Mouse (Mus musculus) adrenal gland, postnatal 10 days (tissue): ENCODE measurements at regions not wholly inside any gene's neighbourhood (a gene's known extent, or its start where the extent isn't known, plus 50 kb on each side); places are given as distances from the start of the nearest gene placed in this dataset.

Source experiments
- DNase-seq: peaks from one replicate; pipeline ENCODE4 v3.0.0; 2021; ENCODE audit warnings: mixed read lengths

DNA sequence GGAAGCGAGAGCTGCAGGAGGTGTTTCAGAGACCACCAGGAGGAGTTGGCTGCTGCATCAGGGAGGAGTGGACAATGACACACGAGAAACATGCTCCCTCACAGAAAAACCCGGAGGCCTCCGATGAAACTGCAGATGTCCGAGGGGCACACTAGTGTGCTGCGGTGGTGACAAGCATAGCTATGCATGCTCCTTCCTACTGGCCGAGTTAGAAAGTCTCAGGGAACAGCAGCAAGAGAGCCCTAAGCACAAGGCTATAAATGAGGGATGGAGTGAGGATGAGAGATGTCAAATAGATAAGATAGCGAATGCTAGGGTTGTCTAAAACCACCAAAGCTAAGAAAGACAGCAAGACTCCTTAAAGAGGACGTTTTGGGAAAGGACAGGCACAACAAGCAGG is 328.4 kb upstream of the Adgrl2 start:
- DNase-seq = no peak

- DNase-seq = no peak
Observed at GRCm38 (mm10) chr3:149314258-149314657, 323.9 kb upstream of the Adgrl2 start.

- no peak for DNase-seq
Observed at GRCm38 (mm10) chr3:149313217-149313616, 322.9 kb upstream of the Adgrl2 start.

GRCm38 (mm10) chr3:149311576-149311975 is 321.2 kb upstream of the Adgrl2 start:
- no peak for DNase-seq

DNA sequence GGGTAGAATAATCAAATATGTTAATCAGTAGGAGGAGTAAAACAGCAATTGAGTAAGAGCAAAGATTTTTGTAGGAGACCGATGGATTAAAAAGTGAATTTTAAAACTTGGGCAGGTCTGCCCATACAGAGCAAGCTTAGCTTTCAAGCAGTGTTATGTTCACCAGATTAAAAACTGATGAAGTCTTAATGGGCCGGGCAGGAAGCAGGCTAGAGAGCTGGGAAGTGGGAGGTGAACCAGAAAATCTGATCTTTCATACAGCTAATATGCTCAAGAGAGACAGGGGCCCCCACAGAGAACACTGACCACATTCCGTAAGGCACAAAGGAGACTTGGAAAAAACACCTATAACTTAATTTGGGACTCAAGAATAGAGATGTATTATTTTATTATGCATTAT is 316.4 kb upstream of the Adgrl2 start:
- no peak for DNase-seq

DNA sequence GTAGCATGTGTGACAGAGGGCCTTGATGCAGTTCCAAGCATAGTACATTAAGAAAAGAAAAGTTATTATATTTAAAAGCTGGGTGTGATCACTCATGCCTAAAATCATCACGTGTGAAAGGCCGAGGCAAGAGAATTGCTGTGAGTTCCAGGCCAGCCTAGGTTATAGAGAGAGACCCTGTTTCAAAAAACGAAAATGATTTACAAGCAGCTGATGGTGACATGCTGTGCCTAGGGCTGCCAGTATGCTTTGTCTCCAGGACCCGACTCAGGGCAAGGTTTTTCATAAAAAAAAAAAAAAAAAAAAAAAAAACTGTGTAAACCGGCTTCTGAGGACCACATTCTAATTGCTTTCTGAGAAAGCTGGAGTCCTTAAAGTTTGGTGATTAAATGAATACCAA is 315.9 kb upstream of the Adgrl2 start:
- DNase-seq = no peak

GRCm38 (mm10) chr3:149305440-149305839 is 315.1 kb upstream of the Adgrl2 start:
- no peak for DNase-seq

DNA sequence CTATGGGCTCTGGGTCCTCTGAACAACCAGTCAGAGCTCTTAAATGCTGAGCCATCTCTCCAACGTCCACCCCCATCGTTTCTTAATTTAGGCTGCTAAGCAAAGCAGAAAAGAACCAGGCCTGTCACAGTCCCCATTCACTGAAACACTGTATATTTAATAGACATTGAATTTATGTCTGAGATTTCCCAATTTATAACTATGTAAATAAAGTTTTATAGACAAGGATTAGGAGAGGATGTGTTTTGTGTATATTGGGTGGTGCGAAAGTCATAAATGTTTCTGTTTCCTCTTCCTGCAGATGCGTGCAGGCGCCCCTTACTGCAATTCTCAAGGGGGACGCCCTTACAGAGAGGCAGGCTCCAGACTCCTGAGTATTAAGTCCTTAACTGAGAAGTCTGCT is 314.7 kb upstream of the Adgrl2 start:
- DNase-seq = no peak

DNA sequence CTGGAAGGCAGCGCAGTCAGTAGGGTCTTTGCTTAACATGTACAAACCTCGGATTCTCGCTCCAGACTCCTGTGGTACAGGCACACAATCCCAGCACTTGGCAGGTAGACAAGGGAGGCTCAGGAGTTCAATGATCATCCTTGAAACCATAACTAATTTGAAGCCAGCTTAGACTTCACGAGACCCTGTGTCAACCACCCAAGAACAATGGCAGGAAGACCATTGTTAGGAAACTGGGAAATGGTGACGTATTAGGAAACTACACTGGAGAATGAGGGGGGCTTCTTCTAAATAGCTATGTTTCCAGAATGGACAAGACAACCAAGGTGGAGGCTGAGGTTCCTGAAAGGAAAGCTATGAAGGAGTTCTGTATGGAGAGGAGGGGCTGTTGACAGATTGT is 313.1 kb upstream of the Adgrl2 start:
- DNase-seq = no peak

GRCm38 (mm10) chr3:149300002-149300401 is 309.6 kb upstream of the Adgrl2 start:
- DNase-seq = no peak

- DNase-seq = no peak
Observed at GRCm38 (mm10) chr3:149296419-149296962, 306.1 kb upstream of the Adgrl2 start.

DNA sequence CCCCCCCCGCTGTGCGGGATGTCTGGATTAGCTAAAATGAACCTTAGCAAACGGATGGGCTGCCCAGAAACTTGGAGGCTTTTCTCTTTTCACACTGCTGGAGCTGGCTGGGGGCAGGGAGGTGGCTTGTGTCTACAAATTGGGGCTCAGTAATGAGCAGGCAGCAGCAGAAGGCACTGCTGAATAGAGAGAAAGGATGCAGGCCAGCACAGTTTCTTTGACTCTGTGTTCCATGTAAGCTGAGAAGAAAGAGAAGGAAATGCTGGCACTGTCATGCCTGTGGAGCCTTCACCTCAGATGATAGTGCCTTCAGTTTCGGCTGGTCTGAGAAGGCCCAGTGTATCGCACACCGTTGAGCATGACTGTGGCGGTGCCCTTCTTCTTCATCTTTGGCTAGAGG is 305.6 kb upstream of the Adgrl2 start:
- no peak for DNase-seq

- no peak for DNase-seq
Observed at GRCm38 (mm10) chr3:149295257-149295831, 305.0 kb upstream of the Adgrl2 start.

DNA sequence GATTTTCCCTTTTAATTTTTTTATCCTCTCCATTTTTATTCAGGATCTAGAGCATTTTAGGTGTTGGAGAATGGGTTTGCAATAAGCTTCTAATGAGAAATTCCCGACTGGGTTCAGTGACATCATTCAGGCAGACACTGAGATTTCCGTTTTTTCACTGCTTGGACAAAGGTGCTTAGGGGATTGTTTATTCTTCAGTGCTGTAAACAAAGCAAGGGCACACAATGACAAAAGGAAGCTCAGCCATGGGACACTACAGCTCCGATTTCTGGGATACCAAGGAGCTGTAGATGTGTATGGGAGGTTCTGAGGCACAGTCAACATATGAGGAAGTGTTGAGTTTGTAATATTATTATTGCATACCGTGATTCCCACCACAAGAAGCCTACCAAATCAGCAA is 304.1 kb upstream of the Adgrl2 start:
- no peak for DNase-seq

GRCm38 (mm10) chr3:149292459-149292858 is 302.1 kb upstream of the Adgrl2 start:
- no peak for DNase-seq

- no peak for DNase-seq
Observed at GRCm38 (mm10) chr3:149291473-149291872, 301.1 kb upstream of the Adgrl2 start.

- no peak for DNase-seq
Observed at GRCm38 (mm10) chr3:149290228-149290627, 299.9 kb upstream of the Adgrl2 start.

DNA sequence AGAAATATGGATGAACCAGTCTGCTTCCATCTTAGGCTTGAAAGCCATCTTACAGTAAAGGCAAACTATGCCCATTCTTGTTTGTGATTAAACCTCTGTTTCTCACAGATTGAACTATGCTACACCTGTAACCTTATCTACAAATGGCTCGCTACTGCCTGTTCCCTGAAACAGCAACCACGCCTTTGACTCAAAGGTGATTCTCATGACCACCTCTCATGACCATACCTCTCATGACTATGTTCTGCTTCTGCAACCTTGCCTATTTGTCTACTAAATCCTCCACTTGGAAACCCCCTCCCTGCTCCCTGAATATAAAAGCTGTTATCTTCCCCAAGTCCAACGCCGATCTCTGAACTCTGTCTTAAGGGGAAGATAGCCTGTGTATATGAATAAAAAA is 296.7 kb upstream of the Adgrl2 start:
- no peak for DNase-seq

DNA sequence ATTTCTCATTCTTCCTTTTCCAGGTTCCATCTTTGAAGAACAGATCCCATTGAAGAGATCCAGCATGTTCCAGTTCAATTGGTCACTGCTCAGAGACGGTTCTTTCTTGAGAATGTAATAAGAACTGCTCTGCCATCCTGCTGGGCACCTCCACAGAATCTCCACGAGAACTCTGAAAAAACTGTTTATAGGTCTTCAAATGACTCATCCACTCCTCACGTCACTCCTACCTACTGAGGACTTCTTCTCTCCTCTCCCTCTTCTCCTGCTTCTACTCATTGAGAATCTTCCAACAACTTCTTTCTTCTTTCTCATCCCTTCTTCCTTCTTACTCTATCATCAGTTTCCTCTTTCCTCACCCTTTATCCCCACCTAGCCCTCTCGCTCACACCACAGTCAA is 294.6 kb upstream of the Adgrl2 start:
- no peak for DNase-seq

- DNase-seq = no peak
Observed at GRCm38 (mm10) chr3:149280807-149281789, 290.7 kb upstream of the Adgrl2 start.

DNA sequence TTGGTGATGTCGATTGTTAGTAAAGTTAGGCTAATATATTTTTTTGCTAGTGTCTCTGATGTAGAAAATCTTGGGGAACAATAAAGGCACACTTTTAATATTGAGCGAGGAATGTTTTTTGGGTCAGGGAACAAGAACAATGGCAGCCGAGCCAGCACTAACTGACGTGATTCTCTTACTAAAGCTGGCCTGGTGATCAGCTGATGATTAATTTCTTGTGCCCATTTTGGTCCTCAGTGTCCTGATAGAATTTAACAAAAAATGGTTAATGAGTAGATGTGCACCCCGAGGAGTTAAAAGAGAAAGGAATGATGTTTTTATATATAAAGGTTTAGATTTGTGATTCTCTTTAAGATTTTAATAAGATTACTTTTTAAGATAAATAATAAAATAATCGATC is 289.0 kb upstream of the Adgrl2 start:
- no peak for DNase-seq

GRCm38 (mm10) chr3:149277812-149278211 is 287.5 kb upstream of the Adgrl2 start:
- DNase-seq = no peak

- no peak for DNase-seq
Observed at GRCm38 (mm10) chr3:149275478-149276132, 285.2 kb upstream of the Adgrl2 start.
